Mouse (Mus musculus) liver, embryonic 14.5 days (tissue): ENCODE measurements at regions not wholly inside any gene's neighbourhood (a gene's known extent, or its start where the extent isn't known, plus 50 kb on each side); places are given as distances from the start of the nearest gene placed in this dataset.

ENCODE experiments used
- ATAC-seq: fragments of 200-750 bp; cut with Nextera tagmentation; 2 replicates; pipeline ENCODE4 v1.8.0; 2017; ENCODE audit warnings: moderate number of reproducible peaks, mild to moderate bottlenecking, moderate library complexity; ENCODE audit not compliant: insufficient read depth
- DNase-seq, 3 experiments: peaks; one replicate each; pipeline ENCODE4 v3.0.0-alpha.2; 2012 to 2013; ENCODE audit warnings: low read depth in 3 of 3, low spot score in 3 of 3
- H3K27ac ChIP-seq: fragments of 300-500 bp; sonication (generic); 2 replicates; pipeline ENCODE4 v1.5.1; 2014; ENCODE audit warnings: moderate library complexity, mild to moderate bottlenecking, control low read depth, inconsistent platforms
- H3K27me3 ChIP-seq: fragments of 300-500 bp; sonication (generic); 2 replicates; pipeline ENCODE4 v1.6.1; 2014; ENCODE audit warnings: mild to moderate bottlenecking, low read length, moderate library complexity; ENCODE audit not compliant: control insufficient read depth, insufficient read depth
- H3K36me3 ChIP-seq: fragments of 300-500 bp; sonication (generic); replicated peaks from 2 replicates; pipeline ENCODE4 v1.6.1; 2014; ENCODE audit warnings: low read depth; ENCODE audit not compliant: control insufficient read depth, insufficient read depth
- H3K4me1 ChIP-seq, 2 experiments: fragments of 200-500 bp in 1 of 2; fragments of 300-500 bp in 1 of 2; sonication (generic) in 1 of 2; replicated peaks; 2 replicates each; pipeline ENCODE4 v1.6.1; 2012 to 2014; ENCODE audit warnings: antibody characterized with exemption in 1 of 2, inconsistent platforms in 1 of 2, low read length in 1 of 2; ENCODE audit not compliant: control insufficient read depth in 2 of 2, insufficient read depth in 2 of 2
- H3K4me2 ChIP-seq: fragments of 300-500 bp; sonication (generic); 2 replicates; pipeline ENCODE4 v1.6.1; 2014; ENCODE audit warnings: low read depth, mild to moderate bottlenecking, control low read depth, moderate library complexity
- H3K4me3 ChIP-seq, 2 experiments: fragments of 200-500 bp in 1 of 2; fragments of 300-500 bp in 1 of 2; sonication (generic) in 1 of 2; 2 replicates each; pipeline ENCODE4 v1.5.1; 2012 to 2014; ENCODE audit warnings: low read depth in 2 of 2, low read length in 2 of 2, mild to moderate bottlenecking in 2 of 2, control low read depth in 1 of 2, inconsistent platforms in 1 of 2, moderate library complexity in 1 of 2; ENCODE audit not compliant: insufficient read depth in 1 of 2
- H3K9ac ChIP-seq: fragments of 300-500 bp; sonication (generic); replicated peaks from 2 replicates; pipeline ENCODE4 v1.6.1; 2014; ENCODE audit warnings: mild to moderate bottlenecking, control low read depth, moderate library complexity
- H3K9me3 ChIP-seq: fragments of 300-500 bp; sonication (generic); 2 replicates; pipeline ENCODE4 v1.6.1; 2016; ENCODE audit warnings: low read length, mixed read lengths; ENCODE audit not compliant: control insufficient read depth
- CTCF ChIP-seq: IDR thresholded peaks from 2 replicates; pipeline ENCODE4 v1.5.1; 2016; ENCODE audit warnings: antibody characterized with exemption, low read depth, control low read depth
- EP300 ChIP-seq: IDR thresholded peaks from 2 replicates; pipeline ENCODE4 v1.6.1; 2016; ENCODE audit warnings: antibody characterized with exemption, low read depth
- whole genome bisulfite sequencing: fragments of 180-500 bp; shearing (Covaris S2); extraction: QIAGEN DNeasy Blood & Tissue Kit; methylation state at CpG from one replicate; pipeline ENCODE4 v1.1.7; 2014; ENCODE audit not compliant: insufficient replicate concordance; 5-methylcytosine and 5-hydroxymethylcytosine counted together

- H3K9me3 ChIP-seq: no peaks in the 10 kb centered on the region
- no peak overlapping the region for H3K9ac ChIP-seq
- H3K4me3 ChIP-seq: no peak overlapping the region
- no peak for TF ChIP-seq EP300
- TF ChIP-seq CTCF: no peak
- no peaks in the 10 kb centered on the region for H3K4me1 ChIP-seq
- no peaks in the 10 kb centered on the region for H3K27me3 ChIP-seq
- DNase-seq (no peak), ATAC-seq (no peak)
- no peak overlapping the region for H3K27ac ChIP-seq
- WGBS: 39% methylated on average over 3 of the region's 3 CpGs
- no peak overlapping the region for H3K4me2 ChIP-seq
- H3K36me3 ChIP-seq: no peaks in the 10 kb centered on the region
Observed at GRCm38 (mm10) chr2:133134878-133135277, 189.2 kb upstream of the Fermt1 start.

GRCm38 (mm10) chr2:133138877-133139276 is 193.2 kb upstream of the Fermt1 start:
- no peak for TF ChIP-seq EP300
- TF ChIP-seq CTCF: no peak
- H3K27ac ChIP-seq: no peak overlapping the region
- H3K4me2 ChIP-seq: no peak overlapping the region
- no peaks in the 10 kb centered on the region for H3K36me3 ChIP-seq
- DNase-seq (no peak), ATAC-seq (no peak)
- WGBS: 42% methylated on average over 4 of the region's 4 CpGs
- H3K4me1 ChIP-seq: no peaks in the 10 kb centered on the region
- H3K9ac ChIP-seq: no peak overlapping the region
- no peaks in the 10 kb centered on the region for H3K9me3 ChIP-seq
- no peaks in the 10 kb centered on the region for H3K27me3 ChIP-seq
- H3K4me3 ChIP-seq: no peak overlapping the region

- ATAC-seq (no peak), DNase-seq (no peak)
- Histone ChIP-seq H3K9ac (no peak overlapping the region), H3K4me2 (no peak overlapping the region), H3K27me3 (no peaks in the 10 kb centered on the region), H3K4me3 (no peak overlapping the region), H3K27ac (no peak overlapping the region), H3K36me3 (no peaks in the 10 kb centered on the region), H3K4me1 (no peaks in the 10 kb centered on the region), H3K9me3 (no peaks in the 10 kb centered on the region)
- no peak for TF ChIP-seq EP300
- no peak for TF ChIP-seq CTCF
- 46% methylated on average over 6 of the region's 6 CpGs for WGBS
Observed at GRCm38 (mm10) chr2:133141341-133142035, 195.8 kb upstream of the Fermt1 start.

- Histone ChIP-seq H3K27me3 (no peaks in the 10 kb centered on the region), H3K27ac (no peak overlapping the region), H3K9ac (no peak overlapping the region), H3K36me3 (no peaks in the 10 kb centered on the region), H3K9me3 (no peaks in the 10 kb centered on the region), H3K4me2 (no peak overlapping the region), H3K4me1 (no peaks in the 10 kb centered on the region), H3K4me3 (no peak overlapping the region)
- TF ChIP-seq EP300 (no peak), CTCF (no peak)
- no peak for ATAC-seq
- WGBS: 55% methylated on average over 1 of the region's 1 CpGs
- DNase-seq: no peak
Observed at GRCm38 (mm10) chr2:133152461-133152860, 206.8 kb upstream of the Fermt1 start.

GRCm38 (mm10) chr2:133156537-133156936 is 210.8 kb upstream of the Fermt1 start:
- Histone ChIP-seq H3K9me3 (no peaks in the 10 kb centered on the region), H3K9ac (no peak overlapping the region), H3K4me1 (no peaks in the 10 kb centered on the region), H3K27me3 (no peaks in the 10 kb centered on the region), H3K36me3 (no peaks in the 10 kb centered on the region), H3K27ac (no peak overlapping the region), H3K4me2 (no peak overlapping the region), H3K4me3 (no peak overlapping the region)
- WGBS: 34% methylated on average over 3 of the region's 3 CpGs
- no peak; the same call in 1 of the 2 replicates for TF ChIP-seq CTCF
- TF ChIP-seq EP300: no peak
- ATAC-seq: no peak
- DNase-seq: no peak
